Mouse (Mus musculus): ENCODE measurements around the gene Rinl. TPM values are rescaled to one million over a fixed set of nuclear protein-coding genes. Genes with fewer than 3 reads are reported as not detected.
A peak's percentile ranks its signal among the peaks of the same experiment; 100 is the strongest.

Gene Rinl
- polyA plus RNA-seq, 1 experiment from 2014 or later = 2.6 TPM

- H3K27ac ChIP-seq = no peak overlapping the region
- no peaks in the 10 kb centered on the region for H3K27me3 ChIP-seq
- peaks cover 39% of the 10 kb centered on the region for H3K4me1 ChIP-seq
- peaks cover 85% of the 10 kb centered on the region for H3K36me3 ChIP-seq
- 83% methylated on average over 4 of the region's 4 CpGs for WGBS
- no peak for ATAC-seq (ENCODE audit: insufficient number of reproducible peaks, insufficient read depth, low FRiP score, low TSS enrichment, low read depth)
- H3K9ac ChIP-seq = no peak overlapping the region
- H3K4me3 ChIP-seq = no peak overlapping the region
- H3K9me3 ChIP-seq = no peaks in the 10 kb centered on the region
- H3K4me2 ChIP-seq = no peak overlapping the region
Measured at GRCm38 (mm10) chr7:28819571-28819970, 30.8 kb downstream of the Rinl start.

- H3K4me2 ChIP-seq = no peak overlapping the region
- H3K27me3 ChIP-seq = no peaks in the 10 kb centered on the region
- WGBS = 65% methylated on average over 12 of the region's 12 CpGs
- no peak overlapping the region for H3K9ac ChIP-seq
- H3K36me3 ChIP-seq = peaks cover 74% of the 10 kb centered on the region
- no peak overlapping the region for H3K4me3 ChIP-seq
- no peak for ATAC-seq (ENCODE audit: insufficient number of reproducible peaks, insufficient read depth, low FRiP score, low TSS enrichment, low read depth)
- peaks cover 30% of the 10 kb centered on the region for H3K4me1 ChIP-seq
- H3K9me3 ChIP-seq = no peaks in the 10 kb centered on the region
- H3K27ac ChIP-seq = peak overlapping the region; percentile 35; the same call in 1 of the 2 replicates
Measured at GRCm38 (mm10) chr7:28820358-28821260, 31.8 kb downstream of the Rinl start.

- Histone ChIP-seq H3K4me3 (no peak overlapping the region), H3K9ac (no peak overlapping the region), H3K27ac (peak overlapping the region; percentile 35), H3K4me1 (peaks cover 30% of the 10 kb centered on the region), H3K36me3 (peaks cover 68% of the 10 kb centered on the region), H3K27me3 (no peaks in the 10 kb centered on the region), H3K4me2 (no peak overlapping the region), H3K9me3 (no peaks in the 10 kb centered on the region)
- 70% methylated on average over 10 of the region's 10 CpGs for WGBS
- ATAC-seq (ENCODE audit: insufficient number of reproducible peaks, insufficient read depth, low FRiP score, low TSS enrichment, low read depth) = no peak
Measured at GRCm38 (mm10) chr7:28821261-28821831, 32.6 kb downstream of the Rinl start.

GRCm38 (mm10) chr7:28822556-28822955 lies 33.8 kb downstream of the Rinl start:
- WGBS = 71% methylated on average over 1 of the region's 1 CpGs
- Histone ChIP-seq H3K36me3 (peaks cover 59% of the 10 kb centered on the region), H3K4me2 (no peak overlapping the region), H3K9me3 (no peaks in the 10 kb centered on the region), H3K27me3 (no peaks in the 10 kb centered on the region), H3K4me1 (peaks cover 22% of the 10 kb centered on the region), H3K4me3 (no peak overlapping the region), H3K9ac (no peak overlapping the region), H3K27ac (peak overlapping the region; percentile 51; the same call in 1 of the 2 replicates)
- no peak for ATAC-seq (ENCODE audit: insufficient number of reproducible peaks, insufficient read depth, low FRiP score, low TSS enrichment, low read depth)

GRCm38 (mm10) chr7:28822993-28823903 lies 34.5 kb downstream of the Rinl start:
- no peak for ATAC-seq (ENCODE audit: insufficient number of reproducible peaks, insufficient read depth, low FRiP score, low TSS enrichment, low read depth)
- Histone ChIP-seq H3K4me3 (no peak overlapping the region), H3K27me3 (no peaks in the 10 kb centered on the region), H3K4me1 (peaks cover 15% of the 10 kb centered on the region), H3K9me3 (no peaks in the 10 kb centered on the region), H3K36me3 (peaks cover 52% of the 10 kb centered on the region), H3K27ac (peak overlapping the region; percentile 51; the same call in 1 of the 2 replicates), H3K4me2 (no peak overlapping the region), H3K9ac (no peak overlapping the region)
- WGBS = 51% methylated on average over 10 of the region's 10 CpGs

GRCm38 (mm10) chr7:28823932-28824331 lies 35.2 kb downstream of the Rinl start:
- Histone ChIP-seq H3K27ac (peak overlapping the region; percentile 51; the same call in 1 of the 2 replicates), H3K4me2 (no peak overlapping the region), H3K4me3 (no peak overlapping the region), H3K27me3 (no peaks in the 10 kb centered on the region), H3K9ac (no peak overlapping the region), H3K4me1 (peaks cover 13% of the 10 kb centered on the region), H3K36me3 (peaks cover 48% of the 10 kb centered on the region), H3K9me3 (no peaks in the 10 kb centered on the region)
- 54% methylated on average over 2 of the region's 2 CpGs for WGBS
- ATAC-seq (ENCODE audit: insufficient number of reproducible peaks, insufficient read depth, low FRiP score, low TSS enrichment, low read depth) = no peak

- peak; percentile 59 for ATAC-seq (ENCODE audit: insufficient number of reproducible peaks, insufficient read depth, low FRiP score, low TSS enrichment, low read depth)
- H3K4me2 ChIP-seq = peak within 1 kb of the TSS; percentile 60
- H3K27ac ChIP-seq = peak within 1 kb of the TSS; percentile 89
- H3K9ac ChIP-seq = peak within 1 kb of the TSS; percentile 66
- H3K36me3 ChIP-seq = peaks cover 47% of the 10 kb centered on the region
- no peaks in the 10 kb centered on the region for H3K27me3 ChIP-seq
- WGBS = 2% methylated on average over 33 of the region's 33 CpGs
- H3K4me1 ChIP-seq = peaks cover 9% of the 10 kb centered on the region
- H3K9me3 ChIP-seq = no peaks in the 10 kb centered on the region
- peak within 1 kb of the TSS; percentile 46 for H3K4me3 ChIP-seq
Measured at GRCm38 (mm10) chr7:28824941-28825685, 36.3 kb downstream of the Rinl start, which contains the start of gene Ech1. Gene Ech1 (plus strand): TSS chr7:28825217.

- peak overlapping the region; percentile 60 for H3K4me2 ChIP-seq
- peak overlapping the region; percentile 66 for H3K9ac ChIP-seq
- H3K4me3 ChIP-seq = peak overlapping the region; percentile 46
- peaks cover 9% of the 10 kb centered on the region for H3K4me1 ChIP-seq
- no peaks in the 10 kb centered on the region for H3K27me3 ChIP-seq
- H3K9me3 ChIP-seq = no peaks in the 10 kb centered on the region
- 54% methylated on average over 11 of the region's 11 CpGs for WGBS
- ATAC-seq (ENCODE audit: insufficient number of reproducible peaks, insufficient read depth, low FRiP score, low TSS enrichment, low read depth) = no peak
- H3K27ac ChIP-seq = peak overlapping the region; percentile 89
- H3K36me3 ChIP-seq = peaks cover 47% of the 10 kb centered on the region
Measured at GRCm38 (mm10) chr7:28825686-28826401, 37.1 kb downstream of the Rinl start.

- ATAC-seq (ENCODE audit: insufficient number of reproducible peaks, insufficient read depth, low FRiP score, low TSS enrichment, low read depth) = no peak
- Histone ChIP-seq H3K9me3 (no peaks in the 10 kb centered on the region), H3K4me1 (peaks cover 9% of the 10 kb centered on the region), H3K4me3 (no peak overlapping the region), H3K9ac (no peak overlapping the region), H3K27ac (peak overlapping the region; percentile 89; the same call in 1 of the 2 replicates), H3K4me2 (peak overlapping the region; percentile 60), H3K36me3 (peaks cover 47% of the 10 kb centered on the region), H3K27me3 (no peaks in the 10 kb centered on the region)
- WGBS = 94% methylated on average over 7 of the region's 7 CpGs
Measured at GRCm38 (mm10) chr7:28826402-28826772, 37.6 kb downstream of the Rinl start.

GRCm38 (mm10) chr7:28827338-28827737 lies 38.6 kb downstream of the Rinl start:
- no peak overlapping the region for H3K4me2 ChIP-seq
- no peaks in the 10 kb centered on the region for H3K27me3 ChIP-seq
- WGBS = 40% methylated on average over 3 of the region's 3 CpGs
- H3K4me1 ChIP-seq = peaks cover 9% of the 10 kb centered on the region
- no peaks in the 10 kb centered on the region for H3K9me3 ChIP-seq
- no peak overlapping the region for H3K9ac ChIP-seq
- H3K4me3 ChIP-seq = no peak overlapping the region
- ATAC-seq (ENCODE audit: insufficient number of reproducible peaks, insufficient read depth, low FRiP score, low TSS enrichment, low read depth) = no peak
- H3K27ac ChIP-seq = no peak overlapping the region
- H3K36me3 ChIP-seq = peaks cover 47% of the 10 kb centered on the region
